Mouse (Mus musculus) adrenal gland, adult 2 months (tissue): ENCODE results near the gene Stk10. TPM values are rescaled to one million over a fixed set of nuclear protein-coding genes. Genes with fewer than 3 reads are reported as not detected.

ENCODE experiments used
- DNase-seq: peaks from one replicate; pipeline ENCODE4 v3.0.0; 2021
- polyA plus RNA-seq: library from polyadenylated mRNA; depleted of rRNA; stranded (reverse); fragments of >200 nt; gene quantifications from 2 replicates; pipeline ENCODE4 v1.2.3, GENCODE M21; 2012
- total RNA-seq, 2 experiments: library from RNA; stranded (reverse); gene quantifications; 2 replicates each; pipeline ENCODE4 v1.2.3; 2021

Stk10 gene
- total and polyA plus RNA-seq, 3 experiments: 6.7 to 13.1 (median 11.2) TPM

GRCm38 (mm10) chr11:32550102-32550501 is 17.0 kb downstream of the Stk10 start:
- DNase-seq: no peak

GRCm38 (mm10) chr11:32551056-32551455 is 18.0 kb downstream of the Stk10 start:
- DNase-seq: no peak

GRCm38 (mm10) chr11:32551579-32552297 is 18.6 kb downstream of the Stk10 start:
- DNase-seq: no peak

- peak; percentile 50 for DNase-seq
Observed at GRCm38 (mm10) chr11:32552401-32553090, 19.4 kb downstream of the Stk10 start.

- DNase-seq: no peak
Observed at GRCm38 (mm10) chr11:32553311-32554140, 20.4 kb downstream of the Stk10 start.

- DNase-seq: no peak
Observed at GRCm38 (mm10) chr11:32554141-32555091, 21.3 kb downstream of the Stk10 start.

GRCm38 (mm10) chr11:32555103-32555689 is 22.1 kb downstream of the Stk10 start:
- DNase-seq: no peak

- DNase-seq: no peak
Observed at GRCm38 (mm10) chr11:32556333-32556990, 23.4 kb downstream of the Stk10 start.

GRCm38 (mm10) chr11:32558026-32558425 is 24.9 kb downstream of the Stk10 start:
- no peak for DNase-seq

- no peak for DNase-seq
Observed at GRCm38 (mm10) chr11:32558677-32559076, 25.6 kb downstream of the Stk10 start.

- no peak for DNase-seq
Observed at GRCm38 (mm10) chr11:32560015-32560770, 27.1 kb downstream of the Stk10 start.

GRCm38 (mm10) chr11:32561465-32562355 is 28.6 kb downstream of the Stk10 start:
- no peak for DNase-seq

- DNase-seq: no peak
Observed at GRCm38 (mm10) chr11:32562706-32563105, 29.6 kb downstream of the Stk10 start.

GRCm38 (mm10) chr11:32563660-32564059 is 30.6 kb downstream of the Stk10 start:
- DNase-seq: no peak

GRCm38 (mm10) chr11:32564629-32565028 is 31.5 kb downstream of the Stk10 start:
- DNase-seq: no peak

- DNase-seq: no peak
Observed at GRCm38 (mm10) chr11:32565088-32565487, 32.0 kb downstream of the Stk10 start.

GRCm38 (mm10) chr11:32566184-32566583 is 33.1 kb downstream of the Stk10 start:
- no peak for DNase-seq

GRCm38 (mm10) chr11:32567000-32567855 is 34.1 kb downstream of the Stk10 start:
- DNase-seq: no peak
